Mouse (Mus musculus) testis, adult 2 months (tissue): Measurements from ENCODE around the gene Csrp2.

Source experiments
- CTCF ChIP-seq: fragments of 200-500 bp; IDR thresholded peaks from 2 replicates; pipeline ENCODE4 v1.5.1; 2012; ENCODE audit warnings: low read depth, mild to moderate bottlenecking, inconsistent platforms, low read length, moderate library complexity; ENCODE audit not compliant: control insufficient read depth, insufficient read depth, insufficient replicate concordance
- POLR2A ChIP-seq: fragments of 200-500 bp; IDR thresholded peaks from 2 replicates; pipeline ENCODE4 v1.6.1; 2012; ENCODE audit warnings: low read depth, mild to moderate bottlenecking, inconsistent platforms, low read length, moderate library complexity; ENCODE audit not compliant: control insufficient read depth

DNA sequence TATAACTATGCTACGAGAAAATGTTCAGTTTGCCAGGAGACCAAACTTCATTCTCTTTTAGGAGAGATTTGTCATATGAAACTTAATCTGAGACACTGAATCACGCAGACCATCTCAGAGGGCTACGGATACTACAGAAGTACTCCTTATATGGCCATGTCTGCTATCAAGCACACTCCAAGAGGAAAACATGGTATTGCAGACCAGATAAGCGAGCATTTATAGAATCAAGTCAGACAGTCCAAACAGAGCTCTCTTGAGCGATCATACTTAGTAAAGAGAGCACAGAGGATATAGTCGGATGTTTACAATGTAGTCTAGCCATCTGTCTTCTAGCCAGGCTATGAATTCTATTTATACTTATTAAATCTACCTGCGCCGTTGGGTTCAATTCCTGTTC lies 44.7 kb upstream of the Csrp2 start:
- no peak for TF ChIP-seq CTCF
- no peak for TF ChIP-seq POLR2A
